Mouse (Mus musculus) embryonic facial prominence, embryonic 12.5 days (tissue): ENCODE results near the gene Brinp1. TPM values are rescaled to one million over a fixed set of nuclear protein-coding genes. Genes with fewer than 3 reads are reported as not detected.
"Not testable (repeated sequence)": the region's sequence is repeated elsewhere in the genome, so short reads cannot be mapped to it uniquely, and the experiment has no call there.

Experiments used
- ATAC-seq: fragments of 200-750 bp; cut with Nextera tagmentation; 2 replicates; pipeline ENCODE4 v1.8.0; 2017; ENCODE audit not compliant: insufficient number of reproducible peaks, insufficient read depth, low FRiP score, low TSS enrichment
- H3K27ac ChIP-seq: fragments of 300-500 bp; sonication (generic); 2 replicates; pipeline ENCODE4 v1.5.1; 2016; ENCODE audit warnings: mild to moderate bottlenecking
- H3K27me3 ChIP-seq: fragments of 300-500 bp; sonication (generic); 2 replicates; pipeline ENCODE4 v1.6.1; 2016; ENCODE audit warnings: mild to moderate bottlenecking, moderate library complexity
- H3K36me3 ChIP-seq: fragments of 300-500 bp; sonication (generic); 2 replicates; pipeline ENCODE4 v1.6.1; 2016; ENCODE audit warnings: mild to moderate bottlenecking
- H3K4me1 ChIP-seq: fragments of 300-500 bp; sonication (generic); 2 replicates; pipeline ENCODE4 v1.6.1; 2016
- H3K4me2 ChIP-seq: fragments of 300-500 bp; sonication (generic); replicated peaks from 2 replicates; pipeline ENCODE4 v1.6.1; 2016; ENCODE audit warnings: mild to moderate bottlenecking, moderate library complexity
- H3K4me3 ChIP-seq: fragments of 300-500 bp; sonication (generic); 2 replicates; pipeline ENCODE4 v1.5.1; 2016; ENCODE audit warnings: mild to moderate bottlenecking
- H3K9ac ChIP-seq: fragments of 300-500 bp; sonication (generic); 2 replicates; pipeline ENCODE4 v1.6.1; 2016; ENCODE audit warnings: mild to moderate bottlenecking, moderate library complexity
- H3K9me3 ChIP-seq: fragments of 300-500 bp; sonication (generic); 2 replicates; pipeline ENCODE4 v1.6.1; 2016; ENCODE audit warnings: mild to moderate bottlenecking, moderate library complexity
- WGBS: fragments of 180-500 bp; shearing (Covaris S2); methylation state at CpG from one replicate; pipeline ENCODE4 v1.1.7; 2016; 5-methylcytosine and 5-hydroxymethylcytosine counted together
- polyA plus RNA-seq: library from polyadenylated mRNA; unstranded; fragments of >200 nt; fragmentation: Nextera tagmentation; extraction: Ambion mirVana; gene quantifications from 2 replicates; pipeline ENCODE4 v1.2.1, GENCODE M21; 2016

Gene Brinp1
- polyA plus RNA-seq, 1 experiment from 2014 or later = 10.1 TPM

DNA sequence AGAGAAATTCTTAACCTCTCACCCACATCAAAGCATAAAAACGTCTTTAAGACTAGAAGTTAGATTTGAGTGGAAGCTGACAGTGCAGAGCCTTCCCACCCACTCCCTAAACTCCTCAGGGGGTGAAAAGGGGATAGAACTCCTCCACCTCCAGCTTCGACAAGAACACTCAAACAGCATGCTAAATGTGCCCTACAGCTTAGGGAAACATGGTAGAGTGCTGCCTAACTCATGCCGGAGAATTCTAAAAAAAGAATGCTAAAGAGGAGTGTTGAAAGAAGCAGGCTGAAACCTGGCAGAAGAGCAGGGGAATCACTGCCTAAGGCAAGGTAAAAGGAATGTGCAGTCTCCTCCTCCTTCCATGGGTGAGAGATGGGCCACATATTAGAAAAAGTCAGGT is 43.3 kb downstream of the Brinp1 start:
- ATAC-seq = no peak
- H3K4me1 ChIP-seq = no peaks in the 10 kb centered on the region
- H3K36me3 ChIP-seq = no peaks in the 10 kb centered on the region
- no peaks in the 10 kb centered on the region for H3K27me3 ChIP-seq
- no peak overlapping the region for H3K27ac ChIP-seq
- H3K9ac ChIP-seq = no peak overlapping the region
- H3K9me3 ChIP-seq = no peaks in the 10 kb centered on the region
- H3K4me2 ChIP-seq = no peak overlapping the region
- 48% methylated on average over 3 of the region's 3 CpGs for WGBS
- H3K4me3 ChIP-seq = no peak overlapping the region

- no peak overlapping the region for H3K27ac ChIP-seq
- H3K4me3 ChIP-seq = no peak overlapping the region
- no peak overlapping the region for H3K4me2 ChIP-seq
- no peaks in the 10 kb centered on the region for H3K27me3 ChIP-seq
- no peak overlapping the region for H3K9ac ChIP-seq
- 75% methylated on average over 11 of the region's 11 CpGs for WGBS
- no peak for ATAC-seq
- H3K36me3 ChIP-seq = no peaks in the 10 kb centered on the region
- no peaks in the 10 kb centered on the region for H3K9me3 ChIP-seq
- no peaks in the 10 kb centered on the region for H3K4me1 ChIP-seq
Measured at GRCm38 (mm10) chr4:68906417-68907210, 47.6 kb downstream of the Brinp1 start.

- Histone ChIP-seq H3K27ac (no peak overlapping the region), H3K27me3 (no peaks in the 10 kb centered on the region), H3K36me3 (no peaks in the 10 kb centered on the region), H3K9me3 (no peaks in the 10 kb centered on the region), H3K9ac (no peak overlapping the region), H3K4me3 (no peak overlapping the region), H3K4me1 (no peaks in the 10 kb centered on the region), H3K4me2 (no peak overlapping the region)
- ATAC-seq = no peak
- WGBS = 83% methylated on average over 4 of the region's 4 CpGs
Measured at GRCm38 (mm10) chr4:68890526-68890925, 63.7 kb downstream of the Brinp1 start.

GRCm38 (mm10) chr4:68886276-68886675 is 67.9 kb downstream of the Brinp1 start:
- no peaks in the 10 kb centered on the region for H3K9me3 ChIP-seq
- H3K4me3 ChIP-seq = no peak overlapping the region
- no peak overlapping the region for H3K4me2 ChIP-seq
- H3K27ac ChIP-seq = no peak overlapping the region
- no peaks in the 10 kb centered on the region for H3K36me3 ChIP-seq
- no peak for ATAC-seq
- H3K4me1 ChIP-seq = no peaks in the 10 kb centered on the region
- H3K9ac ChIP-seq = no peak overlapping the region
- 88% methylated on average over 2 of the region's 2 CpGs for WGBS
- no peaks in the 10 kb centered on the region for H3K27me3 ChIP-seq

DNA sequence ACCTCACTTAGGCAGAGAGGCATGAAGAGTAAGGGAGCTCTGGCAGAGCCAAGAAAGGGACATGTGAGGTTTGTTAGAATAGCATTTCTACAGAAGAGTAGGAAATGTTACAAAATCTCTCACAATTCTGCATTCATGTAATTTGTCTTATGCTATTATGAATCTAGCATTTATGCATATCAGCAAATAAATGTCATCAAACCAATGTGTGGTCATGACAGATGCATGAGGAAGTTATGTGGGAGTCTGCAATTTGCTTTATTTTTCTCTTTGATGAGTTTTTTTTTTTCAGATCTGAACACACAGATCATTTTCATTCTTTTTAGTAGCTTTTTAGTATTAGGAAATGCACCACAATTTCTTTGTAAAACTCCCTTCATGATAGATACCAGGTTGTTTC is 82.2 kb downstream of the Brinp1 start:
- H3K9ac ChIP-seq = no peak overlapping the region
- H3K27me3 ChIP-seq = no peaks in the 10 kb centered on the region
- no peaks in the 10 kb centered on the region for H3K9me3 ChIP-seq
- no peaks in the 10 kb centered on the region for H3K4me1 ChIP-seq
- no peak for ATAC-seq
- no peak overlapping the region for H3K4me2 ChIP-seq
- no peak overlapping the region for H3K27ac ChIP-seq
- no peaks in the 10 kb centered on the region for H3K36me3 ChIP-seq
- no peak overlapping the region for H3K4me3 ChIP-seq

DNA sequence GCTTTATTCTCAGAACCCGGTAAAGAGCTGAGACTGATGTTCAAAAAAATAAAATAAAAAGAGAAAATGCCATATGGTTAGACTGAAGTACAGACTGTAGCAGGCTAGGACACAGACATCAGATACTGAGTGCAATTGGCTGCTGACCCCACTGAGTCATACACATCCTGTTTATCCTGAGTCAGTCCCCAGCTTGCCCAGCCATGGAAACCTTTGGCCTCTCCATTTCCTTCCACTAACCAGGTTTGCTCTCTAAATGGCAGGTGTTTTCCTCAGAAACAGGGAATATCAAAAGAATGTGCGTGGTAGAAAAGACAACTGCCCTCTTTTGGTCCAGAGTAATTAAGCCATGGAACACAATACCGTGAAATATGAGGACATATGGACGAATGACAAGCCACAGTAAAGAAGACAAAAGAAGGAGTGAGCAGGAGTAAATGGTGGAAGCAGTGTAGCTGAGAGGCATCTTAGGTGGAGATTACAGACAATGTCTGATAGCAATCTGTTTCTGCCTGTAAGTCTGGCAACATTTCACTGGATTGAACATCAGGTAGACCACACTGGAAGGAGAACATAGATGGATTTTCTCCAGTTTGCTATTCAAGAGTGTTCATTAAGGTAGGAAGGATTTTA is 88.9 kb downstream of the Brinp1 start:
- Histone ChIP-seq H3K9me3 (no peaks in the 10 kb centered on the region), H3K4me1 (no peaks in the 10 kb centered on the region), H3K9ac (no peak overlapping the region), H3K4me2 (no peak overlapping the region), H3K4me3 (no peak overlapping the region), H3K36me3 (no peaks in the 10 kb centered on the region), H3K27me3 (no peaks in the 10 kb centered on the region), H3K27ac (no peak overlapping the region)
- no peak for ATAC-seq
- 55% methylated on average over 4 of the region's 4 CpGs for WGBS

DNA sequence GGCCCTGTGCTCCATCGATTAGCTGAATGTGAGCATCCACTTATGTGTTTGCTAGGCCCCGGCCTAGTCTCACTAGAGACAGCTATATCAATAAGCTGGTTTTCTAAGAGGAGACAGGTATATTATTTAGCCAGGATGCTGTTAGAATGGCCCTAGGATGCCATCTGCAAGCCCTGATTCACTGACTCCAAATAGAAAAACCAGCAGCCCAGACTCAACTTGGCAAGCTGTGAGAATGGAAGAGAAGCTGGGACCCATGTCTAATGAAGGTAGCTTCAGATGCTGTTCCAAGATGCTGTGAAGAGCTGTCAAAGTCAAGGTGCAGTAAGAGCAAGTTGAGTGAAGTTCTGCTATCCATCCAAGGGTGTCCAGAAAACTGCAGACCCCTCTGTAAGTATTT is 89.5 kb downstream of the Brinp1 start:
- H3K4me3 ChIP-seq = no peak overlapping the region
- ATAC-seq = no peak
- H3K9ac ChIP-seq = no peak overlapping the region
- no peak overlapping the region for H3K27ac ChIP-seq
- no peaks in the 10 kb centered on the region for H3K9me3 ChIP-seq
- 90% methylated on average over 2 of the region's 2 CpGs for WGBS
- H3K4me1 ChIP-seq = no peaks in the 10 kb centered on the region
- no peaks in the 10 kb centered on the region for H3K36me3 ChIP-seq
- no peaks in the 10 kb centered on the region for H3K27me3 ChIP-seq
- no peak overlapping the region for H3K4me2 ChIP-seq

GRCm38 (mm10) chr4:68856868-68857267 is 97.3 kb downstream of the Brinp1 start:
- no peak overlapping the region for H3K4me2 ChIP-seq
- ATAC-seq = no peak
- H3K27me3 ChIP-seq = no peaks in the 10 kb centered on the region
- H3K4me3 ChIP-seq = no peak overlapping the region
- no peak overlapping the region for H3K9ac ChIP-seq
- no peaks in the 10 kb centered on the region for H3K9me3 ChIP-seq
- no peaks in the 10 kb centered on the region for H3K36me3 ChIP-seq
- WGBS = 47% methylated on average over 1 of the region's 1 CpGs
- no peak overlapping the region for H3K27ac ChIP-seq
- H3K4me1 ChIP-seq = no peaks in the 10 kb centered on the region

DNA sequence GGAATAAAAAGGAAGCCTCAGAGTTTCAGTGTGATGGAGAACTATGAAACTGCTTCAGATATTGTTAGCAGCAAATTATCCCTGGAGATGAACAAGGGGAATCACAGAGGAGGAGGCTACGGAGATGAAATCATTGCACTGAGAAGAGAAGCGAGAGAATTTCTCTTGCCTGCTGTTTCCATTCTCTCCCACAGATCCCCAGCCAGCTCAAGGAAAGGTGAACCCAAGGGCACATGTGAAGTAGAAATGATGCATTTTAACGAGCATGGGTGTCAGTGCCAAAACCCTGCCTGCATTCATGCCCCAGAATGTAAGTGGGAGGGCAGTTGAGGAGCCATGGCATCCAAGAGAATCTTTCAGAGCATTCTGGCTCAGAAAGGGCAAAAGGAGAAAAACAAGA is 104.5 kb downstream of the Brinp1 start:
- no peak for ATAC-seq
- no peak overlapping the region for H3K27ac ChIP-seq
- no peaks in the 10 kb centered on the region for H3K27me3 ChIP-seq
- 76% methylated on average over 3 of the region's 3 CpGs for WGBS
- H3K4me2 ChIP-seq = no peak overlapping the region
- no peaks in the 10 kb centered on the region for H3K36me3 ChIP-seq
- H3K9me3 ChIP-seq = no peaks in the 10 kb centered on the region
- no peak overlapping the region for H3K9ac ChIP-seq
- no peak overlapping the region for H3K4me3 ChIP-seq
- no peaks in the 10 kb centered on the region for H3K4me1 ChIP-seq

DNA sequence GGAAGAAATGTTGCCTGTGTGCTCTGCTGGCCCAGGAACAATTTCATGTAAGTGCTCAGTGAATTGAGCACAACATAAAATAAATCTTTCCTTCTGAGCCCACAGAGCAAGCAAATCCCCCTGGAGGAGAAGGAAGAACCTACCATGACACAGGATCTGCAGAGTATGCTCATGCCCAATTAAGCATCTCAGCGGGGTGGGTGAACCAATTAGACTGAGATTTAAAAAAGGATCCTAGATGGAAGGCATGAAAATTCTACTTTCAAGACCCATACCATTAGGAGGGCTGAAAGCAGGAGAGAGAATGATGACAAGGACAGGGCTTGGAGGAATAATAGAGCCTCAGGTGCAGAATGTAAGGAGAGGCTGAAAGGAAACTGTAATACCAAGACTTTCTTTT is 107.2 kb downstream of the Brinp1 start:
- Histone ChIP-seq H3K9me3 (no peaks in the 10 kb centered on the region), H3K4me3 (no peak overlapping the region), H3K4me2 (no peak overlapping the region), H3K4me1 (no peaks in the 10 kb centered on the region), H3K36me3 (no peaks in the 10 kb centered on the region), H3K27ac (no peak overlapping the region), H3K27me3 (no peaks in the 10 kb centered on the region), H3K9ac (no peak overlapping the region)
- no peak for ATAC-seq
- WGBS = 62% methylated on average over 1 of the region's 1 CpGs

DNA sequence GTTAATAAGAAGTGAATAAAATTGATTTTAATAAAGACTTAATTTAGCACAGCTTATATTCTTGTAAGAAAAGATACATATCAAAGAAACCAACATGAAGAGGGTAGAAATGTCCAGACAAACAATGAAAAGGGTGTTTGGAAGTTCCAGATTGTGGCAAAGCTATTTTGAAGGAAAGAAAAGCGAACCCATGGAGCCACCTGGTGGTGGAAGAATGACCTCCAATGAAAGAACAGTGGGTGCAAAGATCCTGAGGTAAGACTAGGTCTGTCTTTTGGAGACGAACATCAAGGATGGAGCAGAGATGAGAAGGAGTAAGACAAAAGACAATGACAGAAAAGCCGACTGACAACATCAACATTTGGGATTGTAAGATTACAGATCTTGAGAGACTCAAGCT is 108.2 kb downstream of the Brinp1 start:
- no peak for ATAC-seq
- 48% methylated on average over 3 of the region's 3 CpGs for whole genome bisulfite sequencing
- no peak overlapping the region for H3K27ac ChIP-seq
- no peaks in the 10 kb centered on the region for H3K4me1 ChIP-seq
- H3K27me3 ChIP-seq = no peaks in the 10 kb centered on the region
- no peak overlapping the region for H3K4me3 ChIP-seq
- no peaks in the 10 kb centered on the region for H3K36me3 ChIP-seq
- no peak overlapping the region for H3K9ac ChIP-seq
- no peaks in the 10 kb centered on the region for H3K9me3 ChIP-seq
- no peak overlapping the region for H3K4me2 ChIP-seq

DNA sequence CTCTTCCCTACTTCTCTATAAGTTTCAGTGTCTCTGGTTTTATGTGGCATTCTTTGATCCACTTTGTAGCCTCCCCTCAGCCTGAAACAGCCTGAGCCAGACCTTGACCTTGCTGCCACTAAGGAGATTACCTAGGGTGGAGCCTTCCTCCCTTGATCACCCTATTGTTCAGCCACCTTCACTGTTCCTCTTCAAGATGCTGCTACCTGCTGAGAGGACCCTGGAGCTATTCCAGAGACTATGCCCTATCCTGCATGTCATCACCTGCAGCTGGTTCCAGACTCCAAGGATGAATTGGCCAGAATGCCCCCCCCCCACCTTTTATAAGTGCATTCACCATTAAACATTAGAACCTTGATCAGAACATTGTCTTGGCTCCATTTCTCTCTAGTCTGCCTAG is 140.2 kb downstream of the Brinp1 start:
- H3K9ac ChIP-seq, ATAC-seq, H3K27ac ChIP-seq, H3K27me3 ChIP-seq, H3K4me1 ChIP-seq, H3K4me3 ChIP-seq, H3K36me3 ChIP-seq, H3K4me2 ChIP-seq, H3K9me3 ChIP-seq: not testable (repeated sequence)
